Mouse (Mus musculus): ENCODE data around the gene Gm6370.
"Not testable (repeated sequence)": the region's sequence is repeated elsewhere in the genome, so short reads cannot be mapped to it uniquely, and the experiment has no call there.

Gm6370 gene

GRCm38 (mm10) chr5:146491063-146491462, at the start of gene Gm6370:
TSS of gene Gm6370 (plus strand) at chr5:146491363.
- not testable (repeated sequence) for DNase-seq (ENCODE audit: low spot score)

- no peak for DNase-seq (ENCODE audit: low spot score)
These were observed 48.4 kb upstream of the Gm6370 start for GRCm38 (mm10) chr5:146442767-146443166.

- no peak for DNase-seq (ENCODE audit: low spot score)
These were observed 44.5 kb upstream of the Gm6370 start for GRCm38 (mm10) chr5:146446633-146447032.

- no peak for DNase-seq (ENCODE audit: low spot score)
These were observed 39.4 kb upstream of the Gm6370 start for GRCm38 (mm10) chr5:146451592-146452254.

GRCm38 (mm10) chr5:146453556-146453955, 37.6 kb upstream of the Gm6370 start:
- DNase-seq (ENCODE audit: low spot score): no peak

GRCm38 (mm10) chr5:146461612-146462011, 29.6 kb upstream of the Gm6370 start:
- peak; percentile 10 for DNase-seq (ENCODE audit: low spot score)

GRCm38 (mm10) chr5:146466663-146467062, 24.5 kb upstream of the Gm6370 start:
- no peak for DNase-seq (ENCODE audit: low spot score)

GRCm38 (mm10) chr5:146468311-146468710, 22.9 kb upstream of the Gm6370 start:
- no peak for DNase-seq (ENCODE audit: low spot score)

- no peak for DNase-seq (ENCODE audit: low spot score)
These were observed 20.3 kb upstream of the Gm6370 start for GRCm38 (mm10) chr5:146470821-146471220.

GRCm38 (mm10) chr5:146471311-146471710, 19.9 kb upstream of the Gm6370 start:
- no peak for DNase-seq (ENCODE audit: low spot score)

- no peak for DNase-seq (ENCODE audit: low spot score)
These were observed 19.3 kb upstream of the Gm6370 start for GRCm38 (mm10) chr5:146471821-146472220.

- not testable (repeated sequence) for DNase-seq (ENCODE audit: low spot score)
These were observed 11.6 kb upstream of the Gm6370 start for GRCm38 (mm10) chr5:146479564-146479963.

GRCm38 (mm10) chr5:146481665-146482064, 9.5 kb upstream of the Gm6370 start, which contains the start of gene Gm6408:
TSS of gene Gm6408 (plus strand) at chr5:146481965.
- not testable (repeated sequence) for DNase-seq (ENCODE audit: low spot score)

- not testable (repeated sequence) for DNase-seq (ENCODE audit: low spot score)
These were observed 2.2 kb upstream of the Gm6370 start for GRCm38 (mm10) chr5:146488959-146489358.

- DNase-seq (ENCODE audit: low spot score): not testable (repeated sequence)
These were observed 10.9 kb downstream of the Gm6370 start, which contains the start of gene 4930449I24Rik for GRCm38 (mm10) chr5:146502099-146502498. TSS of gene 4930449I24Rik (plus strand) at chr5:146502399.

GRCm38 (mm10) chr5:146513823-146514222, 22.7 kb downstream of the Gm6370 start, which contains the start of gene Gm3402:
TSS of gene Gm3402 (plus strand) at chr5:146514123.
- not testable (repeated sequence) for DNase-seq (ENCODE audit: low spot score)

- not testable (repeated sequence) for DNase-seq (ENCODE audit: low spot score)
These were observed 34.3 kb downstream of the Gm6370 start, which contains the start of gene Gm3404 for GRCm38 (mm10) chr5:146525501-146525900. TSS of gene Gm3404 (plus strand) at chr5:146525801.

GRCm38 (mm10) chr5:146537347-146537746, 46.2 kb downstream of the Gm6370 start, which contains the start of gene Gm3409:
TSS of gene Gm3409 (plus strand) at chr5:146537647.
- not testable (repeated sequence) for DNase-seq (ENCODE audit: low spot score)
